23 mouse cellular contexts compared by ENCODE assay signal in the genomic region with DNA sequence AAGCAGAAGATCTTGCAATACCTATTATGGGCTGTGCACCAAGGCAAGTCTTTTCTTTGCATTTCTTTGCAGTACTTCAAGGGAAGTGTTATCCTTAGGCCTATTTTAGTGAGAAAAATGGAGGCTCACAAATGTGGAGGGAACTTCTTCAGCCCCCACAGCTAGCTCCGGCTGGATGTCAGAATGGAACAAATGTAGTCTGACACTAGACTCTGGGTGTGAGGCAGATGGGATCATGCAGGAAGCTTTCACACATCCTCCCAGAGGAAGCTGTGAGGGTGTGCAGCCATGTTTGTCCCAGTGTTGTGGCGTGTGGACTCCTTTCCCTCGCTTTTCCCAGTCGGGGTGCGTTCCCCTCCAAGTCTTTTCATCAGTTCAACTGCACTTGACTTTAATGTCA.
DNase-seq lines count a peak whose midpoint lies in the region; ATAC-seq lines count a peak whose summit lies in the region.
"Had no signal": no experiment of that assay in that cellular context is flagged by ENCODE, and none has a peak within 500 bp of the region (broad histone marks: within the 10 kb centered on the region; RNA-seq: fewer than 3 reads in every experiment).

No protein-coding gene starts in this region.

- H3K9me3 ChIP-seq in megakaryocyte, embryonic 14.5 days = peaks cover 52% of the 10 kb centered on the region
- no peaks in the 10 kb centered on the region for H3K9me3 ChIP-seq in heart, embryonic 12.5 days (replicated peaks)
- H3K9me3 ChIP-seq: hindbrain, embryonic 13.5 days; midbrain, embryonic 15.5 days; neural tube, embryonic 15.5 days had no signal

- no peak overlapping the region for H3K4me2 ChIP-seq in heart, embryonic 12.5 days
- H3K4me2 ChIP-seq: hindbrain, embryonic 13.5 days; liver, embryonic 11.5 days; midbrain, embryonic 15.5 days; neural tube, embryonic 15.5 days had no signal

- no peak overlapping the region for H3K9ac ChIP-seq in heart, embryonic 12.5 days
- H3K9ac ChIP-seq: hindbrain, embryonic 13.5 days; midbrain, embryonic 15.5 days; neural tube, embryonic 15.5 days had no signal

- no peak for ATAC-seq in megakaryocyte, adult 5-6 weeks (ENCODE audit: poor library complexity, severe bottlenecking)
- ATAC-seq in erythroblast, adult 5-6 weeks (replicated peaks; ENCODE audit: low FRiP score, poor library complexity, severe bottlenecking) = no peak
- ATAC-seq in heart, embryonic 12.5 days (ENCODE audit: insufficient number of reproducible peaks, low FRiP score) = no peak
- ATAC-seq: forebrain, embryonic 16.5 days; inflammation-experienced regulatory T-cells, adult 6 months; midbrain, embryonic 15.5 days had no signal

- intact Hi-C loops in left cerebral cortex, postnatal 14 days (cut with DNase I) = no loop called here
- intact Hi-C loops in heart, postnatal 14 days (cut with DNase I) = no loop called here

- H3K27me3 ChIP-seq in megakaryocyte, embryonic 14.5 days (replicated peaks) = no peaks in the 10 kb centered on the region
- no peaks in the 10 kb centered on the region for H3K27me3 ChIP-seq in heart, embryonic 12.5 days (replicated peaks)
- H3K27me3 ChIP-seq: hindbrain, embryonic 13.5 days; midbrain, embryonic 15.5 days; neural tube, embryonic 15.5 days had no signal

- 73% methylated on average over 5 of the region's 5 CpGs for WGBS in heart, embryonic 12.5 days

- H3K27ac ChIP-seq in heart, embryonic 12.5 days (ENCODE audit: poor library complexity, severe bottlenecking) = no peak overlapping the region
- H3K27ac ChIP-seq: hindbrain, embryonic 13.5 days; midbrain, embryonic 15.5 days; neural tube, embryonic 15.5 days had no signal

- no peaks in the 10 kb centered on the region for H3K4me1 ChIP-seq in megakaryocyte, embryonic 14.5 days
- H3K4me1 ChIP-seq in heart, embryonic 12.5 days (replicated peaks) = no peaks in the 10 kb centered on the region
- H3K4me1 ChIP-seq: midbrain, embryonic 15.5 days had no signal

- peak; percentile 20 to 39 for DNase-seq in frontal cortex, postnatal 10 days (ENCODE audit: low spot score in 2 of 2)
- peak; percentile 55 to 63 for DNase-seq in left cerebral cortex, postnatal 14 days (ENCODE audit: low spot score in 2 of 2)
- no peak for DNase-seq in heart, postnatal 14 days
- DNase-seq: adrenal gland, postnatal 36 days; cerebellum, adult 8-10 months; gastrocnemius, postnatal 25 days; kidney, adult 8-10 months; kidney, postnatal 25 days; lung, adult 18-20 months; lung, postnatal 14 days; thymus, adult 18-20 months had no signal

- no peaks in the 10 kb centered on the region for H3K36me3 ChIP-seq in megakaryocyte, embryonic 14.5 days (replicated peaks; ENCODE audit: low read length)
- no peaks in the 10 kb centered on the region for H3K36me3 ChIP-seq in heart, embryonic 12.5 days
- H3K36me3 ChIP-seq: hindbrain, embryonic 13.5 days; midbrain, embryonic 15.5 days; neural tube, embryonic 15.5 days had no signal

- H3K4me3 ChIP-seq in megakaryocyte, embryonic 14.5 days (replicated peaks) = peak overlapping the region; percentile 9
- H3K4me3 ChIP-seq in heart, embryonic 12.5 days = no peak overlapping the region
- H3K4me3 ChIP-seq: erythroblast, embryonic 14.5 days; hindbrain, embryonic 13.5 days; midbrain, embryonic 15.5 days; myocyte; neural tube, embryonic 15.5 days had no signal

Comparison
In these comparisons a context has a peak if more than half of its experiments do, and no peak if none do; other contexts are left out.
1. DNase-seq: peak in frontal cortex, postnatal 10 days (2 of 2) and left cerebral cortex, postnatal 14 days (2 of 2); none in heart, postnatal 14 days (0 of 2).